Mouse (Mus musculus): ENCODE results near the gene Myo18b. TPM values are rescaled to one million over a fixed set of nuclear protein-coding genes. Genes with fewer than 3 reads are reported as not detected.

The Myo18b gene
- polyA plus RNA-seq, 1 experiment from 2014 or later, result 0.10 TPM

DNA sequence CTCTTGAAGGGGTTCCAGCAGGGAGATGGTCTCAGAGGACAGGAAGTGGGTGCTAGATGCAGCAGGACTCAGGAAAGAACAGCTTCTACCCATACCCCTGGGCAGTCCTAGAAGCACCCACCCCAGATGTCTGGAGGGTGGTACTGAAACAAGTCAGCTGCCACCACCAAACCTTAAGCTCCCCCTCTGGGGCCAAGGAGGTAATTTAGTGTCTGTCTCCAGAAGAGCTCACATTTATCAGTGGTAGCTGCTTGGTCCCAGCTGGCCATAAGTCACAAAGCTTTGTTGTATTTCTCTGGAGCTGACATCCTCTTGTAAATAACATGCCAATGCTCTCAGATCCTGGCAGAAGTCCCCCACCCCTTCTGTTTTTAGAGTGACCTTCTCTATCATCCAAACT is 187.7 kb downstream of the Myo18b start:
- no peaks in the 10 kb centered on the region for H3K36me3 ChIP-seq (replicated peaks)
- DNase-seq (ENCODE audit: extremely low spot score, low spot score), result no peak
- H3K27ac ChIP-seq, result no peak overlapping the region
- H3K9me3 ChIP-seq, result 0 out of 2 replicates have a peak, but pooled peaks cover 6% of the 10 kb centered on the region
- peaks cover 2% of the 10 kb centered on the region; the same call in 1 of the 2 replicates for H3K4me1 ChIP-seq
- H3K27me3 ChIP-seq (ENCODE audit: poor library complexity, severe bottlenecking), result no peaks in the 10 kb centered on the region
- no peak overlapping the region for H3K4me3 ChIP-seq

DNA sequence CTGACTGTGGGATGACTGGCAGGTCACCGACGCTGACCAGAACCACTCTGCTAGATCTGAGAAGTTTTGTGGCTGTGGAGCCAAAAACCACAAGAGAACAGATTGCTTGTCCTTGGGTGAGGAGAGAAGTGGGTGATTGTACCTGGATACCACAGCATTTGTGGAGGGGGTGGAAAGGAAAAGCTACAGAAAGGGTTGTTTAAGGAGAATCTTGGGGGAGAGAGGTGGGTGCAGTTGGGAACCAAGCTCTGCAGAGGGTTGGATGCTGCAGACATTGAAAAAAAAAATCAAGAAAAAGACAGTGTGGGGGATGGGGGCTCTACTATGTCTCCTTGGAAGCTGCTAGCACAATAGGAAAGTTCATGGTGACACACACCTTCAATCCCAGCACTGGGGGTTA is 188.7 kb downstream of the Myo18b start:
- Histone ChIP-seq H3K36me3 (replicated peaks) (no peaks in the 10 kb centered on the region), H3K27ac (no peak overlapping the region), H3K4me3 (no peak overlapping the region), H3K4me1 (peaks cover 2% of the 10 kb centered on the region; the same call in 1 of the 2 replicates), H3K27me3 (ENCODE audit: poor library complexity, severe bottlenecking) (no peaks in the 10 kb centered on the region), H3K9me3 (0 out of 2 replicates have a peak, but pooled peaks cover 6% of the 10 kb centered on the region)
- WGBS, result 92% methylated on average over 2 of the region's 2 CpGs
- no peak for DNase-seq (ENCODE audit: extremely low spot score, low spot score)

DNA sequence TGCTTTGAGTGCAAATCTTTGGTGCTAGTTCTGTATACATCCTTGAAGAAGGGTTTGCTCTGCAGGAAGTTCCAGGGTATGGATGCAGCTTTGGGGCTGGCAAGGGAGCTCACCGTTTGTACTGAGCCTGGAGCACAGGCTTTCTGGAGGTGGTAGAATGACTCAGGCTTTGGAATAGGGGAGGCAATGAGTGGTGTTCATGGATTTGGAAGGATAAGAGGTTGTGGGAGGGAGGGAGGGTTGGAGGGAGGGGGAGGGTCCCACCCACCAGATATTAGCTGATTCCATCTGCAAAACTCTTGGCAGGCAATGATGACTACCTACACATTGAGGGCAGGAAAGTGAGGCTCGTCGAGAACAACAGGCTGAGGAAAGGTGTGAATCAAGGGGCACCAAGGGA is 195.4 kb downstream of the Myo18b start:
- H3K36me3 ChIP-seq (replicated peaks), result no peaks in the 10 kb centered on the region
- no peaks in the 10 kb centered on the region for H3K4me1 ChIP-seq
- no peak overlapping the region for H3K4me3 ChIP-seq
- no peak for DNase-seq (ENCODE audit: extremely low spot score, low spot score)
- H3K27ac ChIP-seq, result no peak overlapping the region
- no peaks in the 10 kb centered on the region for H3K27me3 ChIP-seq (ENCODE audit: poor library complexity, severe bottlenecking)
- H3K9me3 ChIP-seq, result no peaks in the 10 kb centered on the region
- 89% methylated on average over 3 of the region's 3 CpGs for WGBS

DNA sequence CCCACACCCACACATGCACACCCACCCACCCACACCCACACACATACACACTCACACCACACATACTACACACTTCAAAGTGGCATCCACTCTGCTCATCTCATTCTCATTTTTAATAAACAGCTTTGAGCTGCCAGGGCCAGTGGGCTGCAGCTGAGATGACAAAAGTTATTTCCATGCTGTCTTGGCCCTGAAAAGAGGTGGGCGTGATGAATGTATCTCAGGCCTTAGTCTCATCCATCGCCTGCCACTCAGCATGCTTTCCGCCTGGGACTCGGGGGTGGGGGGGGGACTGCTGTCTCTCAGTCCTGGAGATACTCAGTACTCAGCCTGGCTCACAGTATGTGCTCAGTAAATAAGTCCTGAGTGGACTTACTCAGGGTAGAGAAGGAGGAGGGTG is 199.5 kb downstream of the Myo18b start:
- H3K4me1 ChIP-seq, result peaks cover 7% of the 10 kb centered on the region; the same call in 1 of the 2 replicates
- H3K4me3 ChIP-seq, result no peak overlapping the region
- H3K36me3 ChIP-seq (replicated peaks), result no peaks in the 10 kb centered on the region
- no peak overlapping the region for H3K27ac ChIP-seq
- no peak for DNase-seq (ENCODE audit: extremely low spot score, low spot score)
- no peaks in the 10 kb centered on the region for H3K9me3 ChIP-seq
- WGBS, result 93% methylated on average over 4 of the region's 4 CpGs
- no peaks in the 10 kb centered on the region for H3K27me3 ChIP-seq (ENCODE audit: poor library complexity, severe bottlenecking)

DNA sequence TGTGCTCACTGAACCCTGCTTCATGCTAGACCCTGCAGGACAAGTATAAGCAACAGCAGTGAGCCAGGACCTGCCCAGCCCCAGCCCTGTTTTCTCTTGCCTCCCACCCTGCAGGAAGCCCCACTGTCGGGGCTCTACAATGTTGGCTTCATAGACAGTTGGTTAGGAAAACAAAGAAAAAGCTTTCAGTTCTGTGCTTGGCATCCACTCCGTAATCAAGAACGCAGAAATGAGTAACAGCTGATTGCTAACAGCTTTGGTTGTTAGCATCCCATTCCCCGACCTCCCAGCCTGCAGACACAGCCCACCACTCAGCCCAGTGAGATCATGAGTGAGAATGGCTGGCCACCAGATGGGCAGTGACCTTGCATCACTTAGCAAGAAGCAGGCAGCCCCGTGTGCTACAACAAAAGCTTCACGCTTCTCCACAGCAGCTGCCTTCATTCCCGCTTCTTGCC is 200.9 kb downstream of the Myo18b start:
- Histone ChIP-seq H3K4me3 (no peak overlapping the region), H3K27me3 (ENCODE audit: poor library complexity, severe bottlenecking) (no peaks in the 10 kb centered on the region), H3K9me3 (no peaks in the 10 kb centered on the region), H3K4me1 (peaks cover 7% of the 10 kb centered on the region; the same call in 1 of the 2 replicates), H3K27ac (no peak overlapping the region), H3K36me3 (replicated peaks) (no peaks in the 10 kb centered on the region)
- DNase-seq (ENCODE audit: extremely low spot score, low spot score), result no peak
- WGBS, result 78% methylated on average over 7 of the region's 7 CpGs

DNA sequence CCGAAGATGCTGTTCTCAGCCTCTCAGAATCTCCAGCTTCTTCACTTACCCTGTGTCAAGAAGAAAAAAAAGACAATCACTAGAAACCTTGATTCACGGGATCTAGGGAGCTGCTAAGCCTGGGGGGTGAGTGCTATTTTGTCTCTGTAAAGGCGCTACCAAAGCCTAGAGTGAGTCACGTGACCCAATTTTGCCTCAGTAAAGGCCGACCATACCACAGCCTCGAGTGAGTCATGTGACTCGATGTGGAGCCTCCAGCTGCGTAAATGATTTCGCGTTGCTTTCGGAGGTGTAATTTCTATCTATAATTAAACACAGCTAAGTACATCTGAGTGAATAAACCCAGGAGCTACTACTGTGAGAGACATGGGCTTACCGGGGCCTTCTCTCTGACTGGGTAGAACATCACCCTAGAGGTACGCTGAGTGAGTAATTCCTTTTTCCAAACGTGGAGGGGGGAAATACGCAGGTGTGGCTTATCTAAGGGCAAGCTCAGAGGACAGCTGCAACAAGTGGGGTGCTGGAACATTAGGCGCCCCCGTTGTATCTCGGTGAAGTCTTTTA is 202.8 kb downstream of the Myo18b start:
- WGBS, result 89% methylated on average over 18 of the region's 18 CpGs
- H3K36me3 ChIP-seq (replicated peaks), result no peaks in the 10 kb centered on the region

DNA sequence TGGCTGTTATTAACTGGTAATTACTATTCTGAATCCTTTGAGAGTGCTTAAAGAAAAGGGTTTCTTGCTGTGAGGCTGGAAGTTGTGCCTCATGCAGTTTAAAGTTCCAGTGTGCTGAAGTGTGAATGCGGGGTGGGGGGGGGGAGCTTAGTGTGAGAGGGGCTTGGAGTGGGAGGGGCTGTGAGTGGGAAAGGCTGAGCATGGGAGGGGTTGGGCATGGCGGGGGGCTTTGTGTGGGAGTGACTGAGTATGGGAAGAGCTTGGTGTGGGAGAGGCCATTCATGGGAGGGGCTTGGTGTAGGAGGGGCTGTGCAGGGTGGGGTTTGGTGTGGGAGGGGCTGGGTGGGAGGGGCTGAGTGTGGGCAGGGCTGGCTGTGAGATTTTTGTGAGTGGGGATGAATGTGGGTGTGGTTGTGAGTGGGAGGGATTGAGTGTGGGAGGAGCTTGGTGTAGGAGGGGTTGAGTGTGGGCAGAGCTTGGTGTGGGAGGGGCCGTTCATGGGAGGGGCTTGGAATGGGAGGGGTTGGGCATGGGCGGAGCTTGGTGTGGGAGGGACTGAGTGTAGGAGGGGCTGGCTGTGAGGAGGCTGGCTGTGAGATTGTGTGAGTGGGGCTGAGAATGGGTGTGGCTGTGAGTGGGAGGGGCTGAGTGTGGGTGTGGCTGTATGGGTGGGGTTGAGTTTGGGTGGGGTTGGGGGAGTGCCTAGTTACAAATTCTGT is 208.9 kb downstream of the Myo18b start:
- 0 out of 2 replicates have a peak overlapping the region, but pooled peaks have one; percentile 6 for H3K27ac ChIP-seq
- 71% methylated on average over 4 of the region's 4 CpGs for WGBS
- peaks cover 16% of the 10 kb centered on the region for H3K4me1 ChIP-seq
- DNase-seq (ENCODE audit: extremely low spot score, low spot score), result peak; percentile 50
- H3K9me3 ChIP-seq, result no peaks in the 10 kb centered on the region
- no peaks in the 10 kb centered on the region for H3K36me3 ChIP-seq (replicated peaks)
- H3K4me3 ChIP-seq, result no peak overlapping the region
- H3K27me3 ChIP-seq (ENCODE audit: poor library complexity, severe bottlenecking), result peaks cover 14% of the 10 kb centered on the region

More for the DNA sequence above, 202.8 kb downstream of the Myo18b start:
- no peak overlapping the region for H3K4me3 ChIP-seq
- no peaks in the 10 kb centered on the region for H3K27me3 ChIP-seq (ENCODE audit: poor library complexity, severe bottlenecking)
- DNase-seq (ENCODE audit: extremely low spot score, low spot score), result no peak
- peaks cover 7% of the 10 kb centered on the region; the same call in 1 of the 2 replicates for H3K4me1 ChIP-seq
- no peaks in the 10 kb centered on the region for H3K9me3 ChIP-seq
- H3K27ac ChIP-seq, result peak overlapping the region; percentile 25; the same call in 1 of the 2 replicates

DNA sequence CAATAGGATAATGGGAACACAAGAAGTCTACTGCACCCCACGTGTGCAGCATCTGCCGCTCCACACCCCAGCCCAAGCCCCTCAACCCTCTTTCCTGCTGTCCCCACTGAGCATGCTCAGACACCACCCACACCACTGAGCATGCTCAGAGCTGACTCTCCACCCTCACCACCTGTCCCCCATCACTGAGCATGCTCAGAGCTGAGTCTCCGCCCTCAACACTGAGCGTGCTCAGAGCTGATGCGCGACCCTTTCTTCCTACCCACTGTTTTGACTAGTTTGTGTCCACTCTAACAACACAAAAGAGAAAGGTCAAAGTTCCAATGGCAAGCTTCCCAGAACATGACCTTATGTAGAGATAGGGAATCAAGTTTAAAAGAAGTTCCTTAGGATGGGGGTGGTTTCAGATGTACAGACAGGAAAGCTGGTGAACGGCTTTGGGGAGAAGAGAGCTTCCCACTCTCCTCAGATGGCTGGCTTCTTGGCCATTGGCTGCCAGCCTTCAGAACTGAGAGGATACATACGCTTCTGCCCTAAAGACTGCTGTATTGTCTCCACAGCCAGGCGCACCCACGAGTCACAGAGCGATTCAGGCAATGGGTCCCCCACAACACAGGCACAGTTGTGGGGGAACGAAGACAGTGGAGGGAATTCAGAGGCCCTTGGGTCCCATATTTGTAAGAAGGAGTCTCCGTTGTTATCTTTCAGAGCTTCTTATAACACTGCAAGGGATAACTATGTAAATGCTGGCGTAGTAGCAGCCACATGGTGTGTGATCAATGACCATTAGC is 209.7 kb downstream of the Myo18b start:
- no peaks in the 10 kb centered on the region for H3K36me3 ChIP-seq (replicated peaks)
- no peak overlapping the region for H3K4me3 ChIP-seq
- peaks cover 14% of the 10 kb centered on the region for H3K27me3 ChIP-seq (ENCODE audit: poor library complexity, severe bottlenecking)
- H3K9me3 ChIP-seq, result no peaks in the 10 kb centered on the region
- WGBS, result 74% methylated on average over 14 of the region's 14 CpGs
- H3K4me1 ChIP-seq, result peaks cover 16% of the 10 kb centered on the region
- peak overlapping the region; percentile 51; the same call in 1 of the 2 replicates for H3K27ac ChIP-seq
- no peak for DNase-seq (ENCODE audit: extremely low spot score, low spot score)

DNA sequence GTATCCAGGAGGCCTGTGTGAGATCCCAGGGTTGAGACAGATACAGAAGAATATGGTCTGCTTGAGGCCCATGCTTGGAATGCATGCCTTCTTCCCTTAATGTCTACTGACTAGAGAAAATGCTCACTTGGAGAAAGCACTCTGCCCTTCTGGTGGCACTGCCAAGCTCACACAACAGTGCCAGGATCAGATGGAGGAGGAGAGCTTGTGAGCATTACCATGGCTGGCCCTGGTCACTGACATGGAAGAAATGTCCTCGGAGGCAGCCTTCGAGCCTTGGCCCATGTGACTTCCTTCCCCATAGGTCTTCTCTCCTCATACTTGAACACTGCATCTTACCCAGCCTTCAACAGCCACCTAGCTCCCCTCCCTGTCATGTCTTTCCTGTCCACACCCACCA is 216.9 kb downstream of the Myo18b start:
- no peaks in the 10 kb centered on the region for H3K36me3 ChIP-seq (replicated peaks)
- no peak for DNase-seq (ENCODE audit: extremely low spot score, low spot score)
- H3K9me3 ChIP-seq, result peaks cover 3% of the 10 kb centered on the region; the same call in 1 of the 2 replicates
- no peak overlapping the region for H3K4me3 ChIP-seq
- 91% methylated on average over 2 of the region's 2 CpGs for WGBS
- H3K4me1 ChIP-seq, result peaks cover 4% of the 10 kb centered on the region; the same call in 1 of the 2 replicates
- H3K27me3 ChIP-seq (ENCODE audit: poor library complexity, severe bottlenecking), result no peaks in the 10 kb centered on the region
- no peak overlapping the region for H3K27ac ChIP-seq

DNA sequence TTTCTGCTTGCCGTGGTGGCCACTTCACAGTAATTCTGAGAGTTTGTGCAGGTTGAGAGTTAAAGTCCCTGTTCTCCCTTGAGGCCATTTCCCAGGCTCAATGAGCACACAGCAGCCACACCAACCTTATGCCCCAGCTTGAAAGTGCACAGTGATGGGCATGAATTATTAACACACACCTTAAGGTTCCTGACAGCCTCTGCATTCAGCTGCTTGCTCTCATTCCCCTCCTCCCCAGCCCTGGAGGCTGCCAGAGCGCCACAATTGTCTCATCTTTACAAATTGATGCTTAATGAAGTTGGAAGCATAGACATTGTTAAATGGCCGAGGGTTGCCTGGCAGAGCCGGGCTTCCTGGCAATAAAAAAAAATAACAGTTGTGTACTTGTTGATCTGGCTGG is 218.0 kb downstream of the Myo18b start:
- no peak for DNase-seq (ENCODE audit: extremely low spot score, low spot score)
- 83% methylated on average over 4 of the region's 4 CpGs for WGBS
- Histone ChIP-seq H3K9me3 (peaks cover 3% of the 10 kb centered on the region; the same call in 1 of the 2 replicates), H3K4me1 (peaks cover 4% of the 10 kb centered on the region; the same call in 1 of the 2 replicates), H3K27me3 (ENCODE audit: poor library complexity, severe bottlenecking) (no peaks in the 10 kb centered on the region), H3K36me3 (replicated peaks) (no peaks in the 10 kb centered on the region), H3K4me3 (no peak overlapping the region), H3K27ac (no peak overlapping the region)

DNA sequence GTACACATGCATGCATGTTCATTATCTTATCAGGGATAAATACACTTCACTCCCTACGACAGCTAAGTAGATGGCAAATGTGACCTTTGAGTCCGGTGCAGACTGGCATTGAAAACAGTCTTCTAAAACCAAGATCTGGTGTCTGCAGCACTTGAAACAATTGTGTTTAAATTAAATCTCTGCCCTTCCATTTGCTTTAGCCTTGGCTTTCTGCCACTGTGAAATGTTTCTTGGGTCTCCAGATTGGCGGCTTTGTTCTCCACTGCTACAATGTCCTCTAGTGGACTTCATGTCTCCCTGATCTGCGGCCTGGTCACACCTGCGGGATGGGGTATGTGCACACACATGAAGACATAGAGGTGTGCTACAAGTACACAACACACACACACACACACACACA is 221.4 kb downstream of the Myo18b start:
- WGBS, result 87% methylated on average over 5 of the region's 5 CpGs
- H3K27ac ChIP-seq, result no peak overlapping the region

DNA sequence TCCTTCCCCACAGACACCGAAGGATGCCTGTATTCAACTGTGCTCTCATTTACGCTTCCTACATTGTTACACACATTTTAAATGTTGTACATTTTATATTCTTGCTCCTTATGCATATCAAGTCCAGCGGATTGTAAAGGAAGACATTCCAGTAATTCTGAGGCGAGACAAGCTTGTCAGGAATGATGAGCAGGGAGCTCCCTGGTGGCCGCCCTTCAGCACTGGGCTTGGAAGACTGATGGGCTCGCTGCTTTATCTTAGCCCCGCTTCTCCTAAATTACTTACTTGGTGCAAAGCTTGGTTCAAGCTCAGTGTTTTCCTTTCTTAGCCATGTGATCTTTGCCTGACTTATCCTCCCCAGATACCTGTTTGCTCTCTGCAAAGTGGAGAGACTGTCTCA is 223.7 kb downstream of the Myo18b start:
- no peak for DNase-seq (ENCODE audit: extremely low spot score, low spot score)
- H3K27me3 ChIP-seq (ENCODE audit: poor library complexity, severe bottlenecking), result no peaks in the 10 kb centered on the region
- H3K36me3 ChIP-seq (replicated peaks), result no peaks in the 10 kb centered on the region
- H3K9me3 ChIP-seq, result no peaks in the 10 kb centered on the region
- no peak overlapping the region for H3K27ac ChIP-seq
- no peak overlapping the region for H3K4me3 ChIP-seq
- 77% methylated on average over 7 of the region's 7 CpGs for WGBS
- no peaks in the 10 kb centered on the region for H3K4me1 ChIP-seq

More for the DNA sequence above, 221.4 kb downstream of the Myo18b start:
- Histone ChIP-seq H3K36me3 (replicated peaks) (no peaks in the 10 kb centered on the region), H3K9me3 (no peaks in the 10 kb centered on the region), H3K27me3 (ENCODE audit: poor library complexity, severe bottlenecking) (no peaks in the 10 kb centered on the region), H3K4me1 (peaks cover 4% of the 10 kb centered on the region; the same call in 1 of the 2 replicates), H3K4me3 (no peak overlapping the region)
- no peak for DNase-seq (ENCODE audit: extremely low spot score, low spot score)
